22 mouse cellular contexts compared by ENCODE assay signal in genomic region chr2:11208263-11208662, GRCm38 (mm10). TPM values are rescaled to one million over a fixed set of nuclear protein-coding genes. Genes with fewer than 3 reads are reported as not detected.
DNase-seq lines count a peak whose midpoint lies in the region; ATAC-seq and TF ChIP-seq lines count a peak whose summit lies in the region.
"Had no signal": no experiment of that assay in that cellular context is flagged by ENCODE, and none has a peak within 500 bp of the region (broad histone marks: within the 10 kb centered on the region; RNA-seq: fewer than 3 reads in every experiment).

No protein-coding gene starts in this region.

- WGBS in limb, embryonic 10.5 days = 91% methylated on average over 9 of the region's 9 CpGs
- 85% methylated on average over 9 of the region's 9 CpGs for WGBS in forebrain, postnatal 0 days

- no peak overlapping the region for H3K27ac ChIP-seq in limb, embryonic 10.5 days
- H3K27ac ChIP-seq in forebrain, postnatal 0 days (ENCODE audit: low read depth, low read length) = no peak overlapping the region
- H3K27ac ChIP-seq: embryonic facial prominence, embryonic 12.5 days; forebrain, embryonic 12.5 days; heart, adult 2 months; heart, embryonic 15.5 days; hindbrain, embryonic 14.5 days had no signal

- no peak overlapping the region for H3K4me3 ChIP-seq in limb, embryonic 10.5 days
- H3K4me3 ChIP-seq in forebrain, postnatal 0 days (ENCODE audit: low read depth, low read length) = no peak overlapping the region
- H3K4me3 ChIP-seq: embryonic facial prominence, embryonic 12.5 days; forebrain, embryonic 12.5 days; heart, adult 2 months; heart, embryonic 15.5 days had no signal

- TF ChIP-seq CTCF in forebrain, postnatal 0 days (IDR thresholded peaks at IDR 0.05; ENCODE audit: low read depth) = no peak

- ATAC-seq in activated CD4-positive, CD25-positive, alpha-beta regulatory T cell, adult 4 months = peak; percentile 7
- 0 out of 2 replicates have a peak, but pooled peaks have one; percentile 12 for ATAC-seq in megakaryocyte progenitor cell, adult 5-6 weeks (replicated peaks; ENCODE audit: poor library complexity)
- no peak for ATAC-seq in forebrain, postnatal 0 days
- ATAC-seq: forebrain, embryonic 16.5 days; Patski had no signal

- no peaks in the 10 kb centered on the region for H3K9me3 ChIP-seq in limb, embryonic 10.5 days (replicated peaks)
- no peaks in the 10 kb centered on the region for H3K9me3 ChIP-seq in forebrain, postnatal 0 days (ENCODE audit: low read length)
- H3K9me3 ChIP-seq: embryonic facial prominence, embryonic 12.5 days; forebrain, embryonic 12.5 days; heart, embryonic 15.5 days had no signal

- H3K9ac ChIP-seq in forebrain, postnatal 0 days = no peak overlapping the region
- H3K9ac ChIP-seq: embryonic facial prominence, embryonic 12.5 days; forebrain, embryonic 12.5 days; heart, embryonic 15.5 days; hindbrain, embryonic 14.5 days had no signal

- H3K4me2 ChIP-seq in forebrain, postnatal 0 days (ENCODE audit: low read depth) = no peak overlapping the region
- H3K4me2 ChIP-seq: embryonic facial prominence, embryonic 12.5 days; forebrain, embryonic 12.5 days; heart, embryonic 11.5 days; heart, embryonic 15.5 days; hindbrain, embryonic 14.5 days had no signal

- peak; percentile 34 for DNase-seq in thymus, postnatal 0 days (ENCODE audit: low spot score)
- no peak for DNase-seq in thymus, postnatal 36 days
- peak; percentile 60 for DNase-seq in CD4-positive, CD25-positive, alpha-beta regulatory T cell, adult 2 months (ENCODE audit: low read depth, low spot score)
- no peak for DNase-seq in retina, embryonic 14.5 days (ENCODE audit: low spot score)
- DNase-seq in limb, embryonic 10.5 days (ENCODE audit: low spot score) = no peak
- DNase-seq in forebrain, postnatal 0 days = no peak
- DNase-seq: adrenal gland, adult 8-10 months; adrenal gland, postnatal 36 days; cerebellum, adult 2 months; cerebellum, postnatal 14 days; gastrocnemius, postnatal 14 days; heart, adult 2 months; heart, postnatal 14 days had no signal

- H3K4me1 ChIP-seq in limb, embryonic 10.5 days = peaks cover 7% of the 10 kb centered on the region; the same call in 1 of the 2 replicates
- H3K4me1 ChIP-seq in forebrain, postnatal 0 days (ENCODE audit: insufficient read depth) = no peaks in the 10 kb centered on the region
- H3K4me1 ChIP-seq: heart, embryonic 15.5 days had no signal

- H3K36me3 ChIP-seq in limb, embryonic 10.5 days = no peaks in the 10 kb centered on the region
- no peaks in the 10 kb centered on the region for H3K36me3 ChIP-seq in forebrain, postnatal 0 days (ENCODE audit: insufficient read depth)
- H3K36me3 ChIP-seq: embryonic facial prominence, embryonic 12.5 days; forebrain, embryonic 12.5 days; heart, embryonic 15.5 days had no signal

- H3K27me3 ChIP-seq in limb, embryonic 10.5 days (ENCODE audit: low read depth, poor library complexity, severe bottlenecking) = no peaks in the 10 kb centered on the region
- no peaks in the 10 kb centered on the region for H3K27me3 ChIP-seq in forebrain, postnatal 0 days (ENCODE audit: insufficient read depth, low read length)
- H3K27me3 ChIP-seq: embryonic facial prominence, embryonic 12.5 days; forebrain, embryonic 12.5 days; heart, embryonic 15.5 days had no signal

RNA-seq across cellular contexts. Expression of gene Prkcq, which starts 36.4 kb away (rescaled TPM):
- 54.6 and 63.1 TPM in 2 replicates for polyA plus RNA-seq in thymus, postnatal 0 days (2015; fragmentation: Nextera tagmentation; extraction: Ambion mirVana)
- 100 to 1,000 TPM; 118 to 125 TPM for polyA plus RNA-seq in activated CD4-positive, CD25-positive, alpha-beta regulatory T cell, adult 4 months (2017; shearing (Covaris generic))
- total RNA-seq in megakaryocyte progenitor cell, adult 5-6 weeks (2015) = 0.34 and 4.0 TPM in 2 replicates
- total RNA-seq in megakaryocyte progenitor cell, adult 5-6 weeks (2017) = 1.2 and 1.8 TPM in 2 replicates
- 0.90 and 0.95 TPM in 2 replicates for polyA plus RNA-seq in limb, embryonic 10.5 days (2016; fragmentation: Nextera tagmentation; extraction: Ambion mirVana)
- 4.3 and 4.8 TPM in 2 replicates for total RNA-seq in forebrain, postnatal 0 days (2014; rRNA removed)
- polyA plus RNA-seq in forebrain, postnatal 0 days (2015; fragmentation: Nextera tagmentation; extraction: Ambion mirVana) = 3.2 and 5.2 TPM in 2 replicates

Comparison
In these comparisons a context has a peak if more than half of its experiments do, and no peak if none do; other contexts are left out.
1. DNase-seq: peak in thymus, postnatal 0 days (single experiment) and CD4-positive, CD25-positive, alpha-beta regulatory T cell, adult 2 months (single experiment); none in thymus, postnatal 36 days (0 of 2), retina, embryonic 14.5 days (single experiment), limb, embryonic 10.5 days (single experiment) and forebrain, postnatal 0 days (single experiment).